Mouse (Mus musculus): ENCODE results near the gene Tmed9.
"Not testable (repeated sequence)": the region's sequence is repeated elsewhere in the genome, so short reads cannot be mapped to it uniquely, and the experiment has no call there.

DNA sequence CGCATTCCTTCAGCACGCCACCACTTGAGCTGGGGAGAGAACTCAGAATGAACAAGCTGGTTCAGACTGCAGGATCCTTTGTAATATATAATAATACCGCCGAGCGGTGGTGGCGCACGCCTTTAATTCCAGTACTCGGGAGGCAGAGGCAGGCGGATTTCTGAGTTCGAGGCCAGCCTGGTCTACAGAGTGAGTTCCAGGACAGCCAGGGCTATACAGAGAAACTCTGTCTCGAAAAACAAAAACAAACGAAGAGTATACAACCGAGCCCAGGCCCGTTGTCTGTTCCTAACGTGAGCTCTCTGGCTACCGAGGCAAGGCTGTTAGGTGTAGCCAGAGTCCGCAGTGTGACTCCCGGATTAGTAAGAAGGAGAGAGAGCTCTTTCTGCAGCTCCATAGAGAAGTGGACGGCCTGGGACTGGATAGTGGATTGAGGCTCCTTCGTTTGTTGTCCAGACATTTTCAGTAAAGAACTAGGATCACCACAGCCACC, 48.7 kb downstream of the Tmed9 start:
- not testable (repeated sequence) for TF ChIP-seq POLR2A (IDR thresholded peaks at IDR 0.05; ENCODE audit: extremely low read depth, insufficient read depth, low read length); CTCF (IDR thresholded peaks at IDR 0.05; ENCODE audit: low read depth, low read length)

All from liver, adult 2 months (tissue).